Mouse (Mus musculus) lung, adult 18-20 months (tissue): Measurements from ENCODE around the gene Tada1.

Experiments used
- DNase-seq, 2 experiments: peaks; one replicate each; pipeline ENCODE4 v3.0.0; 2022; ENCODE audit warnings: mixed read lengths in 2 of 2

The Tada1 gene

GRCm38 (mm10) chr1:166385431-166385830 lies 6.5 kb downstream of the Tada1 start:
- DNase-seq = no peak

- no peak for DNase-seq
These were observed 9.6 kb downstream of the Tada1 start for GRCm38 (mm10) chr1:166388511-166388910.

- DNase-seq = no peak
These were observed 10.7 kb downstream of the Tada1 start for GRCm38 (mm10) chr1:166389406-166390125.

- no peak for DNase-seq
These were observed 12.8 kb downstream of the Tada1 start for GRCm38 (mm10) chr1:166391671-166392070.

GRCm38 (mm10) chr1:166394770-166395169 lies 15.9 kb downstream of the Tada1 start:
- DNase-seq = no peak

GRCm38 (mm10) chr1:166395661-166396060 lies 16.8 kb downstream of the Tada1 start:
- DNase-seq = no peak

GRCm38 (mm10) chr1:166396381-166396780 lies 17.5 kb downstream of the Tada1 start:
- no peak for DNase-seq

- DNase-seq = no peak
These were observed 22.6 kb downstream of the Tada1 start for GRCm38 (mm10) chr1:166401455-166401854.

- no peak for DNase-seq
These were observed 23.1 kb downstream of the Tada1 start for GRCm38 (mm10) chr1:166402003-166402402.

- no peak for DNase-seq
These were observed 24.9 kb downstream of the Tada1 start for GRCm38 (mm10) chr1:166403846-166404245.

GRCm38 (mm10) chr1:166409177-166409700 lies 30.3 kb downstream of the Tada1 start:
- peak; percentile 46 to 58 for DNase-seq

- peak; percentile 71 to 74 for DNase-seq
These were observed 30.9 kb downstream of the Tada1 start, which contains the start of gene Pogk for GRCm38 (mm10) chr1:166409701-166410220. Pogk (minus strand) TSS chr1:166409863.

GRCm38 (mm10) chr1:166411541-166411940 lies 32.6 kb downstream of the Tada1 start:
- DNase-seq = no peak

- DNase-seq = no peak
These were observed 33.4 kb downstream of the Tada1 start for GRCm38 (mm10) chr1:166412266-166412665.

GRCm38 (mm10) chr1:166429053-166429452 lies 50.2 kb downstream of the Tada1 start:
- DNase-seq = no peak

GRCm38 (mm10) chr1:166429809-166430431 lies 51.0 kb downstream of the Tada1 start:
- DNase-seq = peak; percentile 9 to 22

- DNase-seq = no peak
These were observed 60.5 kb downstream of the Tada1 start for GRCm38 (mm10) chr1:166439426-166439825.

- DNase-seq = no peak
These were observed 63.1 kb downstream of the Tada1 start for GRCm38 (mm10) chr1:166441992-166442391.
